Mouse (Mus musculus): ENCODE data around the gene Cdipt. TPM values are rescaled to one million over a fixed set of nuclear protein-coding genes. Genes with fewer than 3 reads are reported as not detected.

Gene Cdipt
- polyA plus RNA-seq, 1 experiment from 2014 or later, result 136 TPM

DNA sequence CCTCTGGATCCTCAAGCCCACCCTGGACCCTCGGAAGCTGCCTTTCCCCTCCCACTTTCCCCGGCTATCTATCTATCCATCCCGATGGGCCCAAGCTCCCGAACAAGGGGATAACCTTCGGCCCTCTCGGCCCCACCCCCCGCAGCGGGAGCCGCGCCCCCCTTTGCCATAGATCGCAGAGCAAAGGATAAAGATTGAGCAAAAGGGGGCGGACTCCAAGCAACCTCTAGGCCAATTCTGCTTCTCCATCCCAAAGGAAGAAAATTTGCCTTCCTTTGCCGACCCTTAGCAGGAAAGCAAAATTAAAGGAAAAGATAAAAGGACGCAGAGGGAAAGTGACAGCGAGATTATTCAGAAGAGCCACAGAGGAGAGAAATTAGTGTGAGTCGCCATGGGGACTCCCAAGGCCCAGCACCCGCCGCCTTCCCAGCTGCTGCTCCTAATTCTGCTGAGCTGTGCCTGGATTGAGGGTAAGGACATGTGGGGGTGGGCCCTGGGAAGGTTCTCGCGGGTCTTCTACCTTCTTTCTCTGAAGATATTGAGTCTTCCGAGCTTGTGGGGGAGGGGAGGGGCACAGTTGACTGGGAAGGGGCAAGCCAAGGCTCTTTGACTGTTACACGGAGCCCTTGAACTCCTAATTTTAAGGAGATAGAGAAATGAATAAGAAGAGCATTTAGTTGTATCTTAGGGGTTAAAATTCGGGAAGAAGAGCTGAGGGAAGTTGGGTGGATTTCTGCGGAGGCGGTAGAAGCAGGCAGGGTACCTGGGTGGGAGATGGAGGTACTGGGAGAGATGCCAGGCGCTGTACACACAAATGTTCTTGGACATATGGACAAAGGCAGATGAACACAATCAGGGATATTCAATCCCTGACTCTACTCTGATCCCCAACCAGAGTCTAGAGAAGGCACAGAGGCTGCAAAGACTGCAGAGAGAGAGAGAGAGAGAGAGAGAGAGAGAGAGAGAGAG lies 24.8 kb upstream of the Cdipt start:
- peak; percentile 25; the same call in 1 of the 2 replicates for ATAC-seq (replicated peaks)
- H3K27ac ChIP-seq, result peak overlapping the region; percentile 89
- 3% methylated on average over 26 of the region's 26 CpGs for WGBS

DNA sequence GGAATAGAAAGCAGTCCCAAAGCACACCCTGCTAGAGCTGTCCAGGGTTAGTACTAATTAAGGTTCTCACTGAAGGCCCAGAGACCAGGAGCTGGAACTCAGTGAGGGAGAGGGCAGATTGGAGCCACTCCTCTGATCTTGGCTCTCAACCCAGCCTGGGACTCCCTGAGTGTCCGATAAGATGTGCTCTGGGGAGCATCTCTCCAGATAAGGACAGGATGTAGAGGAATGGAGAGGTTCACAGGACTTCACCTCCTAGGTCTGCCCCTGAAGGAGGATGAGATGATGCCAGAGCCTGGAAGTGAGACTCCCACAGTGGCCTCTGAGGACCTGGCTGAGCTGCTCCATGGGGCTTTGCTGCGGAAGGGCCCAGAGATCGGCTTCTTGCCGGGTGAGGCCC lies 24.0 kb upstream of the Cdipt start:
- peak overlapping the region; percentile 75 for H3K9ac ChIP-seq
- H3K27ac ChIP-seq, result peak overlapping the region; percentile 25; the same call in 1 of the 2 replicates
- H3K4me3 ChIP-seq, result peak overlapping the region; percentile 59
- peaks cover 5% of the 10 kb centered on the region; the same call in 1 of the 2 replicates for H3K36me3 ChIP-seq (replicated peaks)
- peak overlapping the region; percentile 92 for H3K4me2 ChIP-seq
- no peak for ATAC-seq (replicated peaks)
- H3K9me3 ChIP-seq, result no peaks in the 10 kb centered on the region
- H3K27me3 ChIP-seq (replicated peaks), result no peaks in the 10 kb centered on the region
- H3K4me1 ChIP-seq, result peaks cover 51% of the 10 kb centered on the region
- WGBS, result 23% methylated on average over 4 of the region's 4 CpGs

More for the DNA sequence above, 24.8 kb upstream of the Cdipt start:
- Histone ChIP-seq H3K4me1 (peaks cover 53% of the 10 kb centered on the region), H3K4me2 (peak overlapping the region; percentile 92), H3K9ac (peak overlapping the region; percentile 75), H3K4me3 (peak overlapping the region; percentile 59), H3K36me3 (replicated peaks) (peaks cover 5% of the 10 kb centered on the region; the same call in 1 of the 2 replicates), H3K9me3 (no peaks in the 10 kb centered on the region), H3K27me3 (replicated peaks) (no peaks in the 10 kb centered on the region)

DNA sequence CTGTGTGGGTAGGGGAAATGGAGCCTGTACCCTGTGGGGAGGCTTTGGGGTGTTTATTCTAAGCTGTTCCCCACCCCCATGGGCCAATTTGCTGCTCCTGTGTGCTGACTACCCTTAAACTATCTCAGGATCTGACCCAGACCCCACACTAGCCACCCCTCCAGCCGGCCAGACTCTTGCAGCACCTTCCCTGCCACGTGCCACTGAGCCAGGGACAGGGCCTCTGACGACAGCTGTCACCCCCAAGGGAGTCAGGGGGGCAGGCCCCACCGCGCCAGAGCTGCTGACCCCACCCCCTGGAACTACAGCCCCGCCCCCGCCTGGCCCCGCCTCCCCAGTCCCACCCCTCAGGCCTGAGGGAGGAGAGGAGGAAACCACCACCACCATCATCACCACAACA lies 23.1 kb upstream of the Cdipt start:
- Histone ChIP-seq H3K9me3 (no peaks in the 10 kb centered on the region), H3K4me2 (peak overlapping the region; percentile 92), H3K4me3 (peak overlapping the region; percentile 59), H3K27me3 (replicated peaks) (no peaks in the 10 kb centered on the region), H3K36me3 (replicated peaks) (peaks cover 5% of the 10 kb centered on the region), H3K27ac (no peak overlapping the region), H3K9ac (peak overlapping the region; percentile 75; the same call in 1 of the 2 replicates), H3K4me1 (peaks cover 42% of the 10 kb centered on the region)
- ATAC-seq (replicated peaks), result no peak
- 3% methylated on average over 7 of the region's 8 CpGs for WGBS

DNA sequence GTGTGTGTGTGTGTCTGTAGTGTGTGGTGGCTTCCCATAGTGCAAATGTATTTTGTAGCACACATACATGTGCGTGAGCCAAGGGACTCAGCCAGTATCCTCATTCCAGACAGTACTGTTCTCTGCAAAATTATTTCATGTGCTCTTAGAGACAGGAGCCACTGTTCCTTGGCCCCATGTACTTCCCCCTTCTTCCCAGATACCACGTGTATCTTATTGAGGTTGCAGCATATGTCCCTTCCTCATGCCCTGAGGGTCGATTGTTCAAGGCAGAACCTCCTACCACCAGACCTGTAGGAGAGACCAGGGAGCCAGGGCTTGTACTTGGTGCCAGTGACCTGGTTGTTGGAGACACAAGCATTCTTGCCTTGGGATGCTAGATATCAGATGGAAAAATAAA lies 20.6 kb upstream of the Cdipt start:
- H3K27me3 ChIP-seq (replicated peaks), result no peaks in the 10 kb centered on the region
- no peak for ATAC-seq (replicated peaks)
- H3K4me3 ChIP-seq, result no peak overlapping the region
- peaks cover 24% of the 10 kb centered on the region for H3K36me3 ChIP-seq (replicated peaks)
- peaks cover 24% of the 10 kb centered on the region for H3K4me1 ChIP-seq
- H3K9me3 ChIP-seq, result no peaks in the 10 kb centered on the region
- H3K4me2 ChIP-seq, result no peak overlapping the region
- no peak overlapping the region for H3K27ac ChIP-seq
- WGBS, result 66% methylated on average over 3 of the region's 3 CpGs
- no peak overlapping the region for H3K9ac ChIP-seq

DNA sequence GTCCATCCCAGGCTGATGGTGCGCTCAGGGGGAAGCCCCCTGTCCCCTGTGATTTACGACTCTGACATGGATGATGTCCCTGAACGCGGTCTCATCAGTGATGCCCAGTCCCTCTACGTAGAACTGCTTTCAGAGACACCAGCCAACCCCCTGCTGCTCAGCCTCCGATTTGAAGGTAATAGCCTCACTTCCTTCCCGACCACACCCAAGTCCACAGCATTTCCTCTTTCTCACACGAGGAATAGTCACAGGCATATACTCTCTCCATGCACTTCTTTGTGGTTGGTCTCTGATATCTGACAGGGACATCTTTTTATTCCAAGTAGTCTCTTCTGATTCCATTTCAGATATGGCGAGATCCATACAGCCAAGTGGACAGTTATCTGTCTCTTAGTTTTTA lies 15.9 kb upstream of the Cdipt start:
- no peaks in the 10 kb centered on the region for H3K9me3 ChIP-seq
- H3K4me3 ChIP-seq, result no peak overlapping the region
- no peak overlapping the region for H3K9ac ChIP-seq
- peaks cover 47% of the 10 kb centered on the region for H3K36me3 ChIP-seq (replicated peaks)
- 74% methylated on average over 9 of the region's 9 CpGs for WGBS
- no peak overlapping the region for H3K4me2 ChIP-seq
- H3K27ac ChIP-seq, result no peak overlapping the region
- H3K4me1 ChIP-seq, result no peaks in the 10 kb centered on the region
- H3K27me3 ChIP-seq (replicated peaks), result peaks cover 10% of the 10 kb centered on the region
- ATAC-seq (replicated peaks), result no peak

DNA sequence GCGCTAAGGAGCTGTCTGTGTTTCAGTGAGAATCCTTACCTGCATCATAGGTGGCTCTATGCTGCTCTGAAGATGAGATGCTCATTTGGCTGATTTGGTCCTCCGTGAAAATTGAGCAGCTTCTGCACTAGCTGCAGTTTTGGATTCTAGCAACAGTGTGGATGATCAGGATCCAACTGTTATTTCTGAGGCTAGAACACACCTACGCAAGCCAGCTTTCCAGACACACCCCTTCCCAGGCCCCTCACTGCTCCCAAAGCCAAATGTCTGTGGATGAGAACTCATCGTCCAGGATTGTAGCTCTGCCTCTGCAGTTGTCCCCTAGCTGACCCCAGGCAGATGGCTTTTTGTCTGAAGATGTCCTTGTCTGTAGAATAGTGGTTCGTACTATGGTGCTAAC lies 14.6 kb upstream of the Cdipt start:
- no peak overlapping the region for H3K27ac ChIP-seq
- H3K9me3 ChIP-seq, result no peaks in the 10 kb centered on the region
- H3K4me1 ChIP-seq, result no peaks in the 10 kb centered on the region
- no peak for ATAC-seq (replicated peaks)
- WGBS, result 90% methylated on average over 5 of the region's 5 CpGs
- H3K36me3 ChIP-seq (replicated peaks), result peaks cover 50% of the 10 kb centered on the region
- H3K9ac ChIP-seq, result no peak overlapping the region
- no peak overlapping the region for H3K4me3 ChIP-seq
- H3K4me2 ChIP-seq, result no peak overlapping the region
- H3K27me3 ChIP-seq (replicated peaks), result peaks cover 10% of the 10 kb centered on the region

DNA sequence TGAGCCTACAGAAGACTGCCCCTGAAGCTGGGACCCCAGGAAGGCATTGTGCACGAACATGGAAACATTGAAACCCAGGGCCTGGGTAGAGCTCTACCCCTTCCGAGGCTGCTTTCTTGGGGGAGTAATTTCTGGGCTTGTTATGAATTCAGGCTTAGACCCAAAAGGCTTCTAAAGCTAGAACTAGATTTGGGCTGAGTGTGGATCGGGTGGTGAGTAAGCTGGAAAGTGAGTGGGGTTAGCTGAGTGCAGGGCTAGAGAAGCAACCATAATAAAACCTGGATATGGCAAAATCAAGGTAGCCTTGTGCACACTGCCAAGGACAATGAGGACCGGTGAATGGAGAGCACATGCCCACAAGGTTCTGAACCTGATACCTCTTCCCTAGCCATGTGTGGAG lies 13.7 kb upstream of the Cdipt start:
- H3K36me3 ChIP-seq (replicated peaks), result peaks cover 55% of the 10 kb centered on the region
- no peaks in the 10 kb centered on the region for H3K9me3 ChIP-seq
- H3K4me3 ChIP-seq, result no peak overlapping the region
- H3K4me1 ChIP-seq, result no peaks in the 10 kb centered on the region
- H3K4me2 ChIP-seq, result no peak overlapping the region
- ATAC-seq (replicated peaks), result no peak
- H3K9ac ChIP-seq, result no peak overlapping the region
- peaks cover 10% of the 10 kb centered on the region for H3K27me3 ChIP-seq (replicated peaks)
- 85% methylated on average over 4 of the region's 4 CpGs for WGBS
- no peak overlapping the region for H3K27ac ChIP-seq

DNA sequence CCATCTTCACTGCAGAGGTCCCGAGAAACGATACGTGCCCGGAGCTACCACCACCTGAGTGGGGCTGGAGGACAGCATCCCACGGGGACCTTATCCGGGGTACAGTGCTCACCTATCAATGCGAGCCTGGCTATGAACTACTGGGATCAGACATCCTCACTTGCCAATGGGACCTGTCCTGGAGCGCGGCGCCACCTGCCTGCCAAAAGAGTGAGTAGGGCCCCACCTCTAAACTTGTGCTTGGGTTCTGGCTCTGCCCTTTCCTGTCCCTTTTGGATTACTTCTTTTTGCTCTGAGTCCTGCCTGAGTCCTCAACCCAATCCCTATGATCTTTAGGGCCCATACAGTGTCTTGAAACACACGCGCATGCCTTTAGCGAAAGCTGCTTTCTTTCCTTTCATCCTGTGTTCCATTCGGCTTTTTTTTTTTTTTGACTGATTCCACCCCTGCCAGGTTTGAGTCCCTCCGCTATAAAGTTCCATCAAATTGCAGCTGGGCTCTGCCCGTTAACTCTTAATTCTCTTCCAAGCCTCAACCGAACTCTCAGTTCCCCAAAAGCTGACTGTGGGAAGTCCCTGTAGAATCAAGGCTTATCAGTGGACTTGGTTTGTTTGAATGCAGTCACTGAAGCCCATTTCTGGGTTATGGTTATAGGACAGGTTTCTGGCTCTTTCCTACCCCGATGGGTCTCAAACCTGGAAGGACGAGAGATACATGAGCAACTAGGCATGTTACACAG lies 12.0 kb upstream of the Cdipt start:
- 29% methylated on average over 19 of the region's 19 CpGs for WGBS
- H3K36me3 ChIP-seq (replicated peaks), result peaks cover 57% of the 10 kb centered on the region

DNA sequence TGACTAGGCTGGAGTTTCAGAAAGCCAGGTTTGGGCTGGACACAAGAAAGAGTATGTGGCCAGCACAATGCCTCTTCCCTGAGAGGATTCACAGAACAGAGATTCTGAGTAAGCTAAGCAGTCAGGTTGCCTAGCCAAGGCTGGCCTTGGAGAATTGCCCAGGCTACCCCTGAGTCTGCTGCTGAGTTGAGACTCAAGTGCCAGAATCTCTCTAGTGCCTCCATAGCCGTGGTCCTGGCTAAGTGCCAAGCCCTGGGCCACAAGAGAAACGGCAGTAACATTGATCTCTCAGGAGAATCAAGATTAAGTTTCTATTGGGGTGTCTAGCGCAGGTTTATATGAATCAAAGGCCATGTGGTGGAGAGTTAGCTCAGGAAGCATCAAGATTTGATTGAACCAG lies 10.1 kb upstream of the Cdipt start:
- H3K9me3 ChIP-seq, result no peaks in the 10 kb centered on the region
- H3K36me3 ChIP-seq (replicated peaks), result peaks cover 60% of the 10 kb centered on the region
- WGBS, result 62% methylated on average over 3 of the region's 3 CpGs
- H3K27me3 ChIP-seq (replicated peaks), result peaks cover 10% of the 10 kb centered on the region
- ATAC-seq (replicated peaks), result no peak
- no peak overlapping the region for H3K4me3 ChIP-seq
- no peak overlapping the region for H3K27ac ChIP-seq
- no peak overlapping the region for H3K9ac ChIP-seq
- H3K4me2 ChIP-seq, result no peak overlapping the region
- H3K4me1 ChIP-seq, result no peaks in the 10 kb centered on the region

More for the DNA sequence above, 12.0 kb upstream of the Cdipt start:
- no peak overlapping the region for H3K9ac ChIP-seq
- peaks cover 10% of the 10 kb centered on the region for H3K27me3 ChIP-seq (replicated peaks)
- no peak for ATAC-seq (replicated peaks)
- H3K9me3 ChIP-seq, result no peaks in the 10 kb centered on the region
- H3K4me2 ChIP-seq, result no peak overlapping the region
- H3K4me1 ChIP-seq, result no peaks in the 10 kb centered on the region
- no peak overlapping the region for H3K4me3 ChIP-seq
- no peak overlapping the region for H3K27ac ChIP-seq

DNA sequence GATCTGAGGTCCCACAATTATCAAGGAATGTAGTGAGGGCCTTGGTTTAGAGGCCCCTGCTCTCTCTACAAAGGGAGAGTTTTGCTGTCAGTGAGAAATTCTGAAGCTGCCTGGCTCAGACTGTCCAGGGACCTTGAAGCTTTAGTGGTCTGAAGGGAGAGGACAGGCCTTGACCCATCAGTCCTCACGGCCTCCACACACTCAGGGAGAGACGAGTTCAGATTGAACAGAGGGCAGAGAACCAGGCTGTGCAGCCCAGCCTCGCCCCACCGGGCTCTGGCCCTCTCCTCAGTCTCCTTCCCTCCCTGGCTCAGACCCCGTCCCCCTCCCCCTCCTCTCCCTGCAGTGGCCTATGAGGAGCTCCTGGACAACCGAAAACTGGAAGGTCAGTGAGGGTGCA lies 8.4 kb upstream of the Cdipt start:
- Histone ChIP-seq H3K36me3 (replicated peaks) (peaks cover 58% of the 10 kb centered on the region), H3K27me3 (replicated peaks) (peaks cover 2% of the 10 kb centered on the region; the same call in 1 of the 2 replicates), H3K9ac (no peak overlapping the region), H3K9me3 (no peaks in the 10 kb centered on the region), H3K4me1 (no peaks in the 10 kb centered on the region), H3K4me3 (no peak overlapping the region), H3K27ac (no peak overlapping the region), H3K4me2 (no peak overlapping the region)
- no peak for ATAC-seq (replicated peaks)
- 47% methylated on average over 6 of the region's 6 CpGs for WGBS

DNA sequence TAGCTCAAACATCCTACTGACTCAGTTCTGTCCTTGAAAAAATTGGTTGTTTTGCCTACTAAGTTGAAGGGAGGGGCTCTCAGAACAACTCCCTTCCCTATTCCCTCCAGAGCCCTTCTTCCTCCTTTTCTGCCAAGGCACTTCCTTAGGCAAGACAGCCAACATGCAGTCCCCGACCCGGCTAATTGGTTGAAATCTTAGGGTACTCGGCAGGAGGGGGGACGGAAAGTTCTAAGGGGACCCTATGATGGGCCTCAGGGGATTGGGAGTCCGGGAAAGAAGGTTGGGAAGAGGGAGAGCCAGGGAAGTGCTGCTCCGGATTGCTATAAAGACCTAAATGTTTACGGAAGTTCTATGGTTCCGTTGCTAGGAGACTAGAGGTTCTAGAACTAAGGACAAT lies 221 bp upstream of the Cdipt start:
- Histone ChIP-seq H3K9ac (no peak overlapping the region), H3K27ac (peak overlapping the region; percentile 98; the same call in 1 of the 2 replicates), H3K4me3 (peak overlapping the region; percentile 90), H3K36me3 (replicated peaks) (peaks cover 29% of the 10 kb centered on the region), H3K4me2 (peak overlapping the region; percentile 82), H3K4me1 (peaks cover 17% of the 10 kb centered on the region), H3K9me3 (no peaks in the 10 kb centered on the region), H3K27me3 (replicated peaks) (no peaks in the 10 kb centered on the region)
- ATAC-seq (replicated peaks), result peak; percentile 16; the same call in 1 of the 2 replicates
- 14% methylated on average over 8 of the region's 8 CpGs for WGBS

Data from midbrain, embryonic 15.5 days (tissue).